Mouse (Mus musculus) brain, embryonic 14.5 days (tissue): ENCODE data around the gene Fhl2. TPM values are rescaled to one million over a fixed set of nuclear protein-coding genes. Genes with fewer than 3 reads are reported as not detected.
"Not testable (repeated sequence)": the region's sequence is repeated elsewhere in the genome, so short reads cannot be mapped to it uniquely, and the experiment has no call there.

ENCODE experiments used
- DNase-seq: peaks from one replicate; pipeline ENCODE4 v3.0.0-alpha.2; 2011; ENCODE audit warnings: low read depth
- CTCF ChIP-seq: fragments of 200-500 bp; IDR thresholded peaks from 2 replicates; pipeline ENCODE4 v1.5.1; 2012; ENCODE audit warnings: inconsistent platforms, mild to moderate bottlenecking, moderate library complexity, borderline replicate concordance; ENCODE audit not compliant: insufficient read depth, insufficient read length; ENCODE audit errors: extremely low read depth
- POLR2A ChIP-seq: fragments of 200-500 bp; IDR thresholded peaks from 2 replicates; pipeline ENCODE4 v1.6.1; 2012; ENCODE audit warnings: mild to moderate bottlenecking, inconsistent platforms, borderline replicate concordance; ENCODE audit not compliant: poor library complexity, insufficient read depth, insufficient read length, severe bottlenecking; ENCODE audit errors: extremely low read depth
- polyA plus RNA-seq: library from polyadenylated mRNA; depleted of rRNA; stranded (reverse); fragments of >200 nt; gene quantifications from 2 replicates; pipeline ENCODE4 v1.2.3, GENCODE M21; 2012

Gene Fhl2
- polyA plus RNA-seq, 1 experiment, result 17.2 TPM

DNA sequence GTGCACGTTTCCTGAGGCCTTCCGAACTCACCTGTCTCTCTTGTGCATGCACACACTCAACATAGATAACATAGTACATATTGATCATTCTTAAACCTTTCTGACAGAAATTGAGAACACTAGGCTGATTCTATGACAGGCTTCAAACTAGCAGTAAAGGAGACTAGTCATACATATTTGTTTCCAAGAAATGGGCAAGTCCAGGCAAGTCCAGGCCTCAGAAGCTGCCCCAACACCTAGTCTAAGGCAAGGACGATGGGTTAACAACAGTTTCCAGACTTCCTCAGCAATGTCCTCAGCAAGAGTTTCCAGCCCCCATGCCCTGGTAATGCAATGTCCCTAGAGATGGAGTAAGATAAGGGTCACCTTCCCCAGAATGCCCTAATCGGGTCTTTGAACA is 53.0 kb downstream of the Fhl2 start:
- DNase-seq, result no peak
- no peak for TF ChIP-seq POLR2A
- no peak for TF ChIP-seq CTCF

DNA sequence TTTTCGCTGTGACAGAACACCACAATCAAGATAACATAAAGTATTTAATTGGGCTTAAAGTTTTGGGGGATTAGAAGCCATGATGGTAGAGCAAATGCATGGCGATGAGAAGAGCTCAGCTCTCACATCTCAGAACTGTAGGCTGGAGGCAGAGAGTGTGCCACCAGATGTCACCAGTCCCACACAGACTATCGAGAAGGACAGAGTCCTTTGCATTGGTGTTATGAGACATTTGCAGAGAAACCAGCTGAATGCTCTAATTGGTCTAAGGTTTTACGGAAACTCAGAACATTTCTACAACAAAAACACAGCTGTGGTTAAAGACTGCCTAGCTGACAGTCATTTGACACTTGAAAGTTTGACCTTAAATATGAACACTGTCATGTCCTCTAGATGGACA is 53.5 kb downstream of the Fhl2 start:
- TF ChIP-seq POLR2A (no peak), CTCF (peak; percentile 36; the same call in 1 of the 2 replicates)
- DNase-seq, result peak; percentile 46

DNA sequence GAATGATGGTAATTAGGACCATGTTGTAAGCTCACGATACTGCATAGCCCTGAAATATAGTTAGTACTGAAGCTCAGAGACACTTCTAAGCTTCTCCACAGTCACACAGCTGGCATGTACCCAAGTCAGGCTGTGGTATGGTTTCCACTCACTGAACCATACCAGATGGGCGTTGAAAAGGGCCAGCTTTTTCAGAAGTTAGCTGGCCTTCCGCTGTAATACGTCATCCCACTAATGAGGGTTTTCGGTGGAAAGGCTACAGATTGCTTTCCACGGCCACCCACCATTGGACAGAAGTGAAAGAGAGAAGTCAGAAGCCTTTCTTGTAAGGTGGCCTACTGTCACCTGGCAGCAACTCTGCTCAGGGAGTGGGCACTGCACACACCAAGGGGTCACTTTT is 53.9 kb downstream of the Fhl2 start:
- no peak for TF ChIP-seq CTCF
- TF ChIP-seq POLR2A, result no peak
- DNase-seq, result peak; percentile 70

GRCm38 (mm10) chr1:43141555-43141961 is 55.2 kb downstream of the Fhl2 start:
- no peak for TF ChIP-seq POLR2A
- TF ChIP-seq CTCF, result no peak

DNA sequence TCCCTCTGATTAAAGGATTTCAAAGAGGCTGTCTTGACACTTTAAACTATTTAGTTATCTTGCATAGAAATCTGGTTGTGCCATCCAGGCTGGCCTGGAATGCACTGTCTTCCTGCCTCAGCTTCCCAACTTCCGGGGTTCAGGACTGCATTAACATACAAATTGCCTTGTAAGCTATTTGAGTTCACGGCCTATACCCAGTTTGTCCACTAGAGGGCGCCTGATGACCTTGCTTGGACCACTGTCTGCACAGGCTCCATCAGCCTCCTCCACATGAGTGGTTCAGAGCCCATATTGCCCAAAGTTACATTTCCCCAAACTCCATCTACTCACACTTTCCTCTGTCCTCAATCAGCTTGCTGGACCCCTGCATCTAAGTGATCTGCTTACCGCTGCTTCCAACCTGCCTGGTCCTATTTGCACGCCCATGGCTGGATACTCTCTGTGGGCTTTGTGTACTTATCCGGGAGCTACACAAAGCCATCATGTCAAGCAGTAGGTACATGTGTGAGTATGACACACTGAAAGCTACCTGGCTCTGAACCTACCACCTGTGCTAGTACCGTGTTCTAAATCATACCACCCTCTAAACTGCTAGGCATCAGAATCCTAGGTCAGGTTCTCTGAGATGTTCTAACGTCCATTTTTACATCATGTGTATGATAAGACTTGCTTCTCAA is 57.1 kb downstream of the Fhl2 start:
- peak; percentile 94 for DNase-seq

More at GRCm38 (mm10) chr1:43141555-43141961, 55.2 kb downstream of the Fhl2 start:
- DNase-seq, result peak; percentile 29

GRCm38 (mm10) chr1:43138268-43138812 is 58.4 kb downstream of the Fhl2 start:
- DNase-seq, result no peak
- peak; percentile 22; the same call in 1 of the 2 replicates for TF ChIP-seq CTCF
- TF ChIP-seq POLR2A, result no peak

More for the DNA sequence above, 57.1 kb downstream of the Fhl2 start:
- TF ChIP-seq CTCF (peak; percentile 95), POLR2A (no peak)

DNA sequence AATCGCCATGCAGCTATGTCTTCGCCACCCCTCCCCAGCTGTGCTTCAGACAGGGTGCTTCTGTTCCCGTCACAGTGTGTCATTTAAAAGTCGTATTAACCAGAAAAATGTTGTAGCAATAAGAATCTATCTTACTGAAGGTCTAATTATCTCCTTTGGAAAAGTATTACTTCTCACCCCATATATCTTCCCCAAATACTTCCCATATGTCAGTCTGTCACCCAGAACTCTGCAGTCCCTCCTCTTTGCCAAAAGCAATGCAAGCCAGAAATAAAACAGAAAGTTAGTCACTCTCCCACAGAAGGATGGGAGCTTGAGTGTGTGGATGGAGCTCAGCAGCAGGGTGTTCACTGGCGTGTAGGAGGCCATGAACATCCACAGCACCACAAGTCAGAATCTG is 59.5 kb downstream of the Fhl2 start:
- DNase-seq, result peak; percentile 67
- TF ChIP-seq CTCF (no peak), POLR2A (no peak)

- DNase-seq, result not testable (repeated sequence)
Measured at GRCm38 (mm10) chr1:43136488-43137029, 60.2 kb downstream of the Fhl2 start.

DNA sequence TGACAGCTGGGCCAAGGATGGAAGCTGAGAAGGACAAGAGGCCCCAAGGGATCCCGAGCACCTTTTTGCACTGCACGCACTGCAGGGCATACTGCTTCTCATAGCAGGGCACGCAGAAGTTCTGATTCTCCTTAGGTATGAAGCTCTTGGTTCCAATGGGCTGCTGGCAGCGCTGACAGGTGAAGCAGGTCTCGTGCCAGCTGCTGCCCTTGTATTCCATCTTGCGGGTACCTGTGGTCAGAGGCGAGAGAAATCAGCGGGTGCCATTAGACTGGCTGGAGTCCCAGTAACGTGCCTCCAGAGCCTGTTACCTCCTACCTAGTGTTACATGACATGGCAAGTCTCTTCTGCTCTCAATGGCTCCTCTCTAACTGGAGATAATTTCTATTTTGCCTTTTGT is 65.2 kb downstream of the Fhl2 start:
- no peak for TF ChIP-seq CTCF
- no peak for TF ChIP-seq POLR2A
- DNase-seq, result no peak

DNA sequence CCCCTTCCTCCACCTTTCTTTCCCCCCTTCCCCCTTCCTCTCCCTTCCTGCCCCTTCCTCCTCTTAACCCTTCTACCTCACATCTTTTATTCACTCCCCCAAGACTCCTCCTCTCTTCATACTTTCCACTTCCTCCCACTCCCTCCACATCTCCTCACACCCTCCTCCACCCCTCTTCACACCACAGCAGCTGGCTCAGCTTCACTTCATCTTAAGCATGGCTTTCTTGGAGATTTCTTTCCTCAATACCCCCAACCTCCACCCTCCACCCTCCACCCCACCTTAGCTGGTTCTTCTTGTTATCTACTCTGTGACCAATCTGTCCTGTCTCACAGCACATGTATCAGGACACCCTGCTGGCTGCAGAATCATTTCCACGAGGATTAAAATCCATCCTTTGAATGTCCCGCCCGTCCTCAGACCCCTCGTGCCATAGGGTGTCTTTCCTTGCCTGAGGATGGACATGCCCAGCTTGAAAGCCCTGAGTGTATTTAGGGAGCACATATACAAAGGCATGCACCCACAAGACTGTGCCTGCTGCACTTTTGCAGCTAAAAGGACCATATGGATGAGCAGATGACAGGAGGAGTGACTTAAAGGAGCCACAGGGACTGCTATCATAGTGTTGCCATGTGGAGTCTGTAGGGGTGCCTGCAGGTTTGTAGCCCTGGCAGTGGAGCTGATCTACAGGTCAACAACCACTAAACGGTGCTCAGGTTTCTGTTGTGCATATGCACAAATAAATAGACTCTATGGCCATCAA is 66.4 kb downstream of the Fhl2 start:
- DNase-seq, result peak; percentile 31
- TF ChIP-seq POLR2A (no peak), CTCF (no peak)

DNA sequence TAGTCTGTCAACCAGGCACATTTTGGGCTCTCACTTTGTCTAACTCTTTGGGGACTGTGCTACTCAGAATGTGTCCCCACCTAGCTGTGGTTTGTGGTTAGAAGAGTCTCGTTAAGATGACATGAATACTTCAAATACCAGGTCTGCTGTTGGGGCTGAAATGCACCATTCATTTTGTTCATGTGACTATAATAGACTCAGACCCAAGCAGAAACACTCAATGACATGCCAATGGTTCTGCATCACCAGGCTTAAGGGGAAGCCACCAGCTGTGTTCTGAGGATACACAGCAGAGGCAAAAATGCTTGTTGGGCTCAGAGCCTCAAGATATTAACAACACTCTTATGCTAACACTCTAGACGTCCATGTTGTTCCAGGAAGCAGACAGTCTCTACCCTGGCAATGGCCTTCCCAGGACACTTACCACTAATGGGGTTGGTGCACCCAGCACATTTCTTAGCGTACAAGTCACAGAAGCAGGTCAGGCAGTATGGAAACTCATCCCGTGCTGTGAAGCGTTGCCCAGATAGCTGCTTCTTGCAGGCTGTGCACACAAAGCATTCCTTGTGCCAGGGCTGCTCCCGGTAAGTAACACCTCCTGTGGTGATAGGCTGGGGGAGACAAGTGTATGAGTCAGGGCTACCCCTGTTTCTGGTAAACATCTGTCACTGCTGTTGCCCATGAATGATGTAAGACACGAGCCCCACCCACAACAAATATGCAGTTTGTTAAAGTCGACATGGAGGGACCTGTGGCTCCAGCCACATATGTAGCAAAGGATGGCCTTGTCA is 68.8 kb downstream of the Fhl2 start:
- no peak for TF ChIP-seq CTCF
- TF ChIP-seq POLR2A, result no peak
- DNase-seq, result no peak

DNA sequence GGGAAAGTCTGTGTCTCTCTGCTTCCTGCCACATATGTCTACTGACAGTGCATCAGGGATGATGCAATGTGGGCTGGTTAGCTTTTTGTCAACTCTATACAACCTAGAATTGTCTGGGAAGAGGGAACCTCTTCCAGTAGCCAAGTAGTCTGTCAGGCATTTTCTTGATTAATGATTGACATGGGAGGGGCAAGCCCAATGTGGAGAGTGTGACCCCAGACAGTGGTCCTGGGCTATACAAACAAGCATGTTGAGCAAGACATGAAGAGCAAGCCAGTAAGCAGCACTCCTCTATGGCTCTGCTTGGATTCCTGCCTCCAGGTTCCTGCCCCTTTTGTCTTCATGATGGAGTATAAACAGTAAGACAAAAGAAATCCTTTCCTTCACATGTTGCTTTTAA is 69.6 kb downstream of the Fhl2 start:
- TF ChIP-seq POLR2A (no peak), CTCF (no peak)
- no peak for DNase-seq
